Mouse (Mus musculus): ENCODE measurements around the gene Twf2. TPM values are rescaled to one million over a fixed set of nuclear protein-coding genes. Genes with fewer than 3 reads are reported as not detected.
A peak's percentile ranks its signal among the peaks of the same experiment; 100 is the strongest.

Twf2 gene
- 45.5 and 48.8 TPM in 2 replicates for polyA plus RNA-seq (2014; fragmentation: Nextera tagmentation; extraction: Ambion mirVana)

DNA sequence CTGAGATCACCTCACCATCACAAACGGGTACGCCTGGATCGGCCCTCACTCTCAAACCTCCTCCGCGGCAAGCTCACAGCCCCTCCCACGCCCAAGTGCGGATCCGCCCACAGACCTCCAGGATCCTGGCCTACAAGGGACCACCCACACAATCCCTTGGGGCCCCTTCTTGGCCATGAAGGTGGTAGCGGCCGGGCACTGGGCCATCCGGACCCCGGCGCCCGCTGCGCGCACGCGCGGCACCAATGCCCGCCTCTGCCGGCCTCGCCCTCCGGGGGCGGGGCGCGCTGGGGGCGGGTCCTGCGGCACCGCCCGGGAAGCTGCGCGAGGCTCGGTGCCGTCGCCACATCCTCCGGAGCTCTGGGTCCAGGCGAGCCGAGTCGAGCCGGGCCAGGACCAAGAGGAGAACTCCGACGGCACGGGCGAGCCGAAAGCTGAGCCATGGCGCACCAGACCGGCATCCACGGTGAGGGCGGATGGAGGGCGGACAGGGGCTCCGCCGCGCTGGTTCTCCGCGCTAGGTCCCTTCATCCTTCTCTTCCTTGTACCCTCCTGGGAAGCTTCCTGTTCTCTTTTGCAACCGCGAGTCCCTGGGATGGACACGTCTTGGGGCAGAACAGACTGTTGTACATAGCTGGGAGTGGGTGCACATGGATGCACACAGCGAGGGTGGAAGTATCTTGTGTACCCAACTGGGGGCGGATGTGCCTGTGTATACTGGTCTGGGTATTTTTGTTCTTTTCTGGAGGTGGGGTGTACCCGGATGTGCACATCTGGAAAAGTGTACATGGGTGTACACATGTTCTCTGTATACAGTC lies at the start of gene Twf2:
Gene Twf2, plus strand, starts transcription at position 290 of the 818 bp plus-strand sequence.
- Histone ChIP-seq H3K27me3 (ENCODE audit: control insufficient read depth, insufficient read depth, low read length) (no peaks in the 10 kb centered on the region), H3K9me3 (ENCODE audit: control insufficient read depth, low read length) (no peaks in the 10 kb centered on the region), H3K9ac (ENCODE audit: low read length) (peak within 1 kb of the TSS; percentile 86), H3K36me3 (ENCODE audit: control insufficient read depth, insufficient read depth, low read length) (peaks cover 7% of the 10 kb centered on the region), H3K4me2 (ENCODE audit: low read length) (peak within 1 kb of the TSS; percentile 68), H3K27ac (replicated peaks in 1 of 2; ENCODE audit: control insufficient read depth in 1 of 2, insufficient read depth in 1 of 2, low read depth in 2 of 2, low read length in 2 of 2) (peak within 1 kb of the TSS; percentile 43 to 81), H3K4me3 (ENCODE audit: control insufficient read depth in 1 of 2, insufficient read depth in 1 of 2, low read depth in 1 of 2, low read length in 2 of 2) (peak within 1 kb of the TSS; percentile 73 to 76), H3K4me1 (ENCODE audit: control insufficient read depth in 2 of 2, insufficient read depth in 2 of 2, low read length in 2 of 2) (peaks cover 30 to 47% of the 10 kb centered on the region in 2 experiments)
- peak; percentile 82 for ATAC-seq (ENCODE audit: insufficient number of reproducible peaks, insufficient read depth, low FRiP score, low read depth)
- under 1% methylated on average over 57 of the region's 61 CpGs for WGBS

- Histone ChIP-seq H3K4me3 (ENCODE audit: control insufficient read depth in 1 of 2, insufficient read depth in 1 of 2, low read depth in 1 of 2, low read length in 2 of 2) (no peak overlapping the region), H3K27me3 (ENCODE audit: control insufficient read depth, insufficient read depth, low read length) (peaks cover 34% of the 10 kb centered on the region), H3K4me1 (ENCODE audit: control insufficient read depth in 2 of 2, insufficient read depth in 2 of 2, low read length in 2 of 2) (peaks cover 0 to under 1% of the 10 kb centered on the region in 2 experiments; a peak in 1 of 4 replicates), H3K27ac (replicated peaks in 1 of 2; ENCODE audit: control insufficient read depth in 1 of 2, insufficient read depth in 1 of 2, low read depth in 2 of 2, low read length in 2 of 2) (no peak overlapping the region), H3K9me3 (ENCODE audit: control insufficient read depth, low read length) (no peaks in the 10 kb centered on the region), H3K9ac (ENCODE audit: low read length) (no peak overlapping the region), H3K4me2 (ENCODE audit: low read length) (no peak overlapping the region), H3K36me3 (ENCODE audit: control insufficient read depth, insufficient read depth, low read length) (no peaks in the 10 kb centered on the region)
- ATAC-seq (ENCODE audit: insufficient number of reproducible peaks, insufficient read depth, low FRiP score, low read depth) = no peak
- WGBS = 72% methylated on average over 9 of the region's 9 CpGs
Observed at GRCm38 (mm10) chr9:106154106-106154505, 48.8 kb upstream of the Twf2 start.

GRCm38 (mm10) chr9:106156419-106156818 lies 46.5 kb upstream of the Twf2 start:
- H3K27me3 ChIP-seq (ENCODE audit: control insufficient read depth, insufficient read depth, low read length) = peaks cover 11% of the 10 kb centered on the region
- no peaks in the 10 kb centered on the region for H3K4me1 ChIP-seq (ENCODE audit: control insufficient read depth in 2 of 2, insufficient read depth in 2 of 2, low read length in 2 of 2)
- no peak overlapping the region for H3K4me3 ChIP-seq (ENCODE audit: control insufficient read depth in 1 of 2, insufficient read depth in 1 of 2, low read depth in 1 of 2, low read length in 2 of 2)
- no peak overlapping the region for H3K27ac ChIP-seq (replicated peaks in 1 of 2; ENCODE audit: control insufficient read depth in 1 of 2, insufficient read depth in 1 of 2, low read depth in 2 of 2, low read length in 2 of 2)
- no peak overlapping the region for H3K4me2 ChIP-seq (ENCODE audit: low read length)
- ATAC-seq (ENCODE audit: insufficient number of reproducible peaks, insufficient read depth, low FRiP score, low read depth) = no peak
- H3K9me3 ChIP-seq (ENCODE audit: control insufficient read depth, low read length) = no peaks in the 10 kb centered on the region
- H3K36me3 ChIP-seq (ENCODE audit: control insufficient read depth, insufficient read depth, low read length) = no peaks in the 10 kb centered on the region
- H3K9ac ChIP-seq (ENCODE audit: low read length) = no peak overlapping the region
- 41% methylated on average over 5 of the region's 5 CpGs for WGBS

GRCm38 (mm10) chr9:106156921-106157622 lies 45.8 kb upstream of the Twf2 start:
- no peak overlapping the region for H3K4me3 ChIP-seq (ENCODE audit: control insufficient read depth in 1 of 2, insufficient read depth in 1 of 2, low read depth in 1 of 2, low read length in 2 of 2)
- no peaks in the 10 kb centered on the region for H3K36me3 ChIP-seq (ENCODE audit: control insufficient read depth, insufficient read depth, low read length)
- no peaks in the 10 kb centered on the region for H3K4me1 ChIP-seq (ENCODE audit: control insufficient read depth in 2 of 2, insufficient read depth in 2 of 2, low read length in 2 of 2)
- 77% methylated on average over 20 of the region's 21 CpGs for WGBS
- peaks cover 8% of the 10 kb centered on the region; the same call in 1 of the 2 replicates for H3K27me3 ChIP-seq (ENCODE audit: control insufficient read depth, insufficient read depth, low read length)
- no peak overlapping the region for H3K4me2 ChIP-seq (ENCODE audit: low read length)
- no peak overlapping the region for H3K27ac ChIP-seq (replicated peaks in 1 of 2; ENCODE audit: control insufficient read depth in 1 of 2, insufficient read depth in 1 of 2, low read depth in 2 of 2, low read length in 2 of 2)
- no peak for ATAC-seq (ENCODE audit: insufficient number of reproducible peaks, insufficient read depth, low FRiP score, low read depth)
- no peak overlapping the region for H3K9ac ChIP-seq (ENCODE audit: low read length)
- H3K9me3 ChIP-seq (ENCODE audit: control insufficient read depth, low read length) = no peaks in the 10 kb centered on the region

GRCm38 (mm10) chr9:106157623-106157925 lies 45.3 kb upstream of the Twf2 start:
- 80% methylated on average over 10 of the region's 10 CpGs for WGBS
- peaks cover 5% of the 10 kb centered on the region; the same call in 1 of the 2 replicates for H3K27me3 ChIP-seq (ENCODE audit: control insufficient read depth, insufficient read depth, low read length)
- no peak overlapping the region for H3K4me3 ChIP-seq (ENCODE audit: control insufficient read depth in 1 of 2, insufficient read depth in 1 of 2, low read depth in 1 of 2, low read length in 2 of 2)
- no peak for ATAC-seq (ENCODE audit: insufficient number of reproducible peaks, insufficient read depth, low FRiP score, low read depth)
- H3K36me3 ChIP-seq (ENCODE audit: control insufficient read depth, insufficient read depth, low read length) = no peaks in the 10 kb centered on the region
- H3K27ac ChIP-seq (replicated peaks in 1 of 2; ENCODE audit: control insufficient read depth in 1 of 2, insufficient read depth in 1 of 2, low read depth in 2 of 2, low read length in 2 of 2) = no peak overlapping the region
- H3K4me1 ChIP-seq (ENCODE audit: control insufficient read depth in 2 of 2, insufficient read depth in 2 of 2, low read length in 2 of 2) = no peaks in the 10 kb centered on the region
- no peak overlapping the region for H3K9ac ChIP-seq (ENCODE audit: low read length)
- H3K9me3 ChIP-seq (ENCODE audit: control insufficient read depth, low read length) = no peaks in the 10 kb centered on the region
- no peak overlapping the region for H3K4me2 ChIP-seq (ENCODE audit: low read length)

- Histone ChIP-seq H3K36me3 (ENCODE audit: control insufficient read depth, insufficient read depth, low read length) (no peaks in the 10 kb centered on the region), H3K4me2 (ENCODE audit: low read length) (peak within 1 kb of the TSS; percentile 72; the same call in 1 of the 2 replicates), H3K27me3 (ENCODE audit: control insufficient read depth, insufficient read depth, low read length) (0 out of 2 replicates have a peak, but pooled peaks cover 5% of the 10 kb centered on the region), H3K4me1 (ENCODE audit: control insufficient read depth in 2 of 2, insufficient read depth in 2 of 2, low read length in 2 of 2) (no peaks in the 10 kb centered on the region), H3K9me3 (ENCODE audit: control insufficient read depth, low read length) (no peaks in the 10 kb centered on the region), H3K4me3 (ENCODE audit: control insufficient read depth in 1 of 2, insufficient read depth in 1 of 2, low read depth in 1 of 2, low read length in 2 of 2) (no peak within 1 kb of the TSS), H3K27ac (replicated peaks in 1 of 2; ENCODE audit: control insufficient read depth in 1 of 2, insufficient read depth in 1 of 2, low read depth in 2 of 2, low read length in 2 of 2) (no peak within 1 kb of the TSS), H3K9ac (ENCODE audit: low read length) (no peak within 1 kb of the TSS)
- ATAC-seq (ENCODE audit: insufficient number of reproducible peaks, insufficient read depth, low FRiP score, low read depth) = no peak
- WGBS = 78% methylated on average over 6 of the region's 6 CpGs
Observed at GRCm38 (mm10) chr9:106158037-106158491, 44.8 kb upstream of the Twf2 start, which contains the start of gene Glyctk. Gene Glyctk (minus strand): TSS chr9:106158138.

- H3K4me3 ChIP-seq (ENCODE audit: control insufficient read depth in 1 of 2, insufficient read depth in 1 of 2, low read depth in 1 of 2, low read length in 2 of 2) = peak overlapping the region in 1 of 2 experiments; percentile 57; a peak in 2 of 4 replicates
- no peaks in the 10 kb centered on the region for H3K36me3 ChIP-seq (ENCODE audit: control insufficient read depth, insufficient read depth, low read length)
- no peak overlapping the region for H3K27ac ChIP-seq (replicated peaks in 1 of 2; ENCODE audit: control insufficient read depth in 1 of 2, insufficient read depth in 1 of 2, low read depth in 2 of 2, low read length in 2 of 2)
- H3K4me2 ChIP-seq (ENCODE audit: low read length) = peak overlapping the region; percentile 72
- H3K4me1 ChIP-seq (ENCODE audit: control insufficient read depth in 2 of 2, insufficient read depth in 2 of 2, low read length in 2 of 2) = no peaks in the 10 kb centered on the region
- no peak for ATAC-seq (ENCODE audit: insufficient number of reproducible peaks, insufficient read depth, low FRiP score, low read depth)
- 0 out of 2 replicates have a peak, but pooled peaks cover 5% of the 10 kb centered on the region for H3K27me3 ChIP-seq (ENCODE audit: control insufficient read depth, insufficient read depth, low read length)
- H3K9me3 ChIP-seq (ENCODE audit: control insufficient read depth, low read length) = no peaks in the 10 kb centered on the region
- 82% methylated on average over 9 of the region's 9 CpGs for WGBS
- H3K9ac ChIP-seq (ENCODE audit: low read length) = no peak overlapping the region
Observed at GRCm38 (mm10) chr9:106159237-106159636, 43.7 kb upstream of the Twf2 start.

Measured in heart, embryonic 14.5 days (tissue).